Mouse (Mus musculus) CH12.LX (cell line): ENCODE data around the gene Serpinf2.
A peak's percentile ranks its signal among the peaks of the same experiment; 100 is the strongest.

ENCODE experiments used
- CTCF ChIP-seq, 2 experiments: IDR thresholded peaks in 1 of 2; conservative IDR thresholded peaks in 1 of 2; 2 replicates each; pipeline ENCODE4 v1.5.1; 2011 to 2012; ENCODE audit warnings: low read depth in 2 of 2, low read length in 2 of 2, improper control_type of control experiment in 1 of 2, inconsistent platforms in 1 of 2, mild to moderate bottlenecking in 1 of 2, moderate library complexity in 1 of 2
- ELF1 ChIP-seq: IDR thresholded peaks from 2 replicates; pipeline ENCODE4 v1.6.1; 2014; ENCODE audit warnings: low read depth, mild to moderate bottlenecking, inconsistent platforms, low read length, improper control_type of control experiment
- EP300 ChIP-seq: IDR thresholded peaks from 2 replicates; pipeline ENCODE4 v1.6.1; 2011; ENCODE audit warnings: low read length, improper control_type of control experiment
- POLR2A ChIP-seq: IDR thresholded peaks from 2 replicates; pipeline ENCODE4 v1.6.1; 2011; ENCODE audit warnings: low read depth, mild to moderate bottlenecking, improper control_type of control experiment, low read length
- UBTF ChIP-seq: IDR thresholded peaks from 2 replicates; pipeline ENCODE4 v1.6.1; 2012; ENCODE audit warnings: low read depth, mild to moderate bottlenecking, inconsistent platforms, low read length, improper control_type of control experiment, moderate library complexity

- TF ChIP-seq EP300 (no peak), POLR2A (no peak), UBTF (no peak), ELF1 (0 out of 2 replicates have a peak, but pooled peaks have one; percentile 20), CTCF (conservative IDR thresholded peaks at IDR 0.05 in 1 of 2, IDR thresholded peaks at IDR 0.05 in 1 of 2; ENCODE audit: low read depth in 2 of 2, low read length in 2 of 2) (peak; percentile 48 to 94; a peak in 3 of 4 replicates)
These were observed 37.1 kb downstream of the Serpinf2 start for GRCm38 (mm10) chr11:75402271-75402690.
